8 mouse cellular contexts compared by ENCODE assay signal in the genomic region with DNA sequence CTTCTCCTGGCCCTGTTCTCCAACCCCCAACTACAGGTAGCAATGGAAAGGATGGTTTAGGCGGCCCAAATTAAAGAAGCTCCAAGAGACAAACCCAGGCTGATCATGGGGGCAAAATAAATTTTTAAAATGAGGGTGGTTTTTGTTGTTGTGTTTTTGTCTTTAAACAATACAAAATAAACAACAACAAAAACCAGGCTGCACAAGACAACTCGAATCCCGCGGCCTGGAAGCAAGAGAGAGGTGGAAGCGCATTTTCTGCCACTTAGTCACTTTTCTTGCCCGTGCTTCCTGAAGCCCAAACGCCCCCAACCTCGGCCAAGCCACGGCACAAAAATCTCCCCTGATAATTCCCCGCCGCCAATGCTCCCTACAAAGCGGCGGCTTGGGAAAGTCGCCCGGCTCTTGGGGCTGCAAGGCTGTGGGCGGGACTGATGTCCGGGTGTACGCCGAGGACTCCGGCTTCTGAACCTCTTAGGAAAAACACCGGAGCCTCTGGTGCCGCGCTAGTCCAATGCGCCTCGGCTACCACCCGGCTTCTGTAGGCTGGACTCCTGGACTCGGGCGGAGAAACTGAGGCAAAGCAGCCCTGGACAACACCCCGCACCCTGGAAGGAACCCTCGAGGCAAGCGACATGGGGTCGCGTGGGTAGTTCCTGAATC. TPM values are rescaled to one million over a fixed set of nuclear protein-coding genes. Genes with fewer than 3 reads are reported as not detected.
DNase-seq lines count a peak whose midpoint lies in the region; ATAC-seq and TF ChIP-seq lines count a peak whose summit lies in the region.

No protein-coding gene starts in this region.

- H3K27me3 ChIP-seq in kidney, adult 2 months (replicated peaks; ENCODE audit: control insufficient read depth, insufficient read depth, low read length): no peaks in the 10 kb centered on the region
- H3K27me3 ChIP-seq in cerebellum, adult 2 months (ENCODE audit: control insufficient read depth, insufficient read depth, low read length): no peaks in the 10 kb centered on the region
- H3K27me3 ChIP-seq in heart, embryonic 14.5 days (ENCODE audit: control insufficient read depth, insufficient read depth, low read length): peaks cover 97% of the 10 kb centered on the region
- peaks cover 30% of the 10 kb centered on the region for H3K27me3 ChIP-seq in lung, embryonic 16.5 days (ENCODE audit: control insufficient read depth, insufficient read depth, low read depth, low read length)

- no peak overlapping the region for H3K27ac ChIP-seq in kidney, adult 2 months (ENCODE audit: insufficient read depth, low read depth, low read length)
- H3K27ac ChIP-seq in cerebellum, adult 2 months (ENCODE audit: insufficient read depth, low read length): peak overlapping the region; percentile 92
- no peak overlapping the region for H3K27ac ChIP-seq in heart, embryonic 14.5 days (replicated peaks in 1 of 2; ENCODE audit: control insufficient read depth in 1 of 2, insufficient read depth in 1 of 2, low read depth in 2 of 2, low read length in 2 of 2)
- H3K27ac ChIP-seq in lung, embryonic 16.5 days (ENCODE audit: low read length): no peak overlapping the region

- ATAC-seq in heart, embryonic 14.5 days (ENCODE audit: insufficient number of reproducible peaks, insufficient read depth, low FRiP score, low read depth): no peak
- ATAC-seq in lung, embryonic 16.5 days (ENCODE audit: low read depth): 0 out of 2 replicates have a peak, but pooled peaks have one; percentile 13

- H3K9me3 ChIP-seq in heart, embryonic 14.5 days (ENCODE audit: control insufficient read depth, low read length): no peaks in the 10 kb centered on the region
- no peaks in the 10 kb centered on the region for H3K9me3 ChIP-seq in lung, embryonic 16.5 days (ENCODE audit: control insufficient read depth, low read length)

- TF ChIP-seq CTCF in kidney, adult 2 months (conservative IDR thresholded peaks at IDR 0.05; ENCODE audit: insufficient read depth, insufficient read length, low read depth, low read length): no peak
- no peak for TF ChIP-seq CTCF in cerebellum, adult 2 months (IDR thresholded peaks at IDR 0.05; ENCODE audit: borderline replicate concordance, insufficient read depth, low read depth, low read length)

- peak overlapping the region; percentile 50 for H3K4me2 ChIP-seq in heart, embryonic 14.5 days (ENCODE audit: low read length)
- peak overlapping the region; percentile 50 for H3K4me2 ChIP-seq in lung, embryonic 16.5 days (ENCODE audit: low read depth, low read length)

- 22% methylated on average over 33 of the region's 33 CpGs for WGBS in kidney, adult 2 months
- WGBS in cerebellum, adult 2 months: 7% methylated on average over 33 of the region's 33 CpGs
- 2% methylated on average over 33 of the region's 33 CpGs for WGBS in heart, embryonic 14.5 days
- WGBS in lung, embryonic 16.5 days: 10% methylated on average over 33 of the region's 33 CpGs

- no peaks in the 10 kb centered on the region for H3K36me3 ChIP-seq in kidney, adult 2 months (ENCODE audit: control insufficient read depth, insufficient read depth, low read length)
- no peaks in the 10 kb centered on the region for H3K36me3 ChIP-seq in heart, embryonic 14.5 days (ENCODE audit: control insufficient read depth, insufficient read depth, low read length)
- H3K36me3 ChIP-seq in lung, embryonic 16.5 days (ENCODE audit: control insufficient read depth, insufficient read depth, low read length): no peaks in the 10 kb centered on the region

- DNase-seq in kidney, adult 2 months: peak; percentile 30
- no peak for DNase-seq in kidney, adult 9 months
- peak in 1 of 2 experiments; percentile 77 for DNase-seq in cerebellum, adult 2 months
- no peak for DNase-seq in B cell, adult 2 months
- no peak for DNase-seq in spleen, postnatal 14 days (ENCODE audit: low spot score in 2 of 2)
- DNase-seq in adipocyte (ENCODE audit: low spot score): no peak

- H3K9ac ChIP-seq in heart, embryonic 14.5 days (ENCODE audit: low read length): no peak overlapping the region
- H3K9ac ChIP-seq in lung, embryonic 16.5 days (ENCODE audit: low read length): peak overlapping the region; percentile 47

- TF ChIP-seq POLR2A in kidney, adult 2 months (IDR thresholded peaks at IDR 0.05; ENCODE audit: low read depth, low read length): no peak
- no peak for TF ChIP-seq POLR2A in cerebellum, adult 2 months (IDR thresholded peaks at IDR 0.05; ENCODE audit: borderline replicate concordance, insufficient read depth, low read length)

- no peak overlapping the region for H3K4me3 ChIP-seq in kidney, adult 2 months (ENCODE audit: insufficient read depth, low read depth, low read length)
- H3K4me3 ChIP-seq in cerebellum, adult 2 months (replicated peaks; ENCODE audit: insufficient read depth, low read depth, low read length): peak overlapping the region; percentile 64
- peak overlapping the region; percentile 3 to 21 for H3K4me3 ChIP-seq in heart, embryonic 14.5 days (ENCODE audit: control insufficient read depth in 1 of 2, insufficient read depth in 1 of 2, low read depth in 1 of 2, low read length in 2 of 2)
- H3K4me3 ChIP-seq in lung, embryonic 16.5 days (ENCODE audit: low read length): peak overlapping the region; percentile 33

- H3K4me1 ChIP-seq in kidney, adult 2 months (ENCODE audit: control insufficient read depth, insufficient read depth, low read length): peaks cover 13% of the 10 kb centered on the region; the same call in 1 of the 2 replicates
- H3K4me1 ChIP-seq in cerebellum, adult 2 months (ENCODE audit: control insufficient read depth, insufficient read depth, low read length): peaks cover 68% of the 10 kb centered on the region
- peaks cover 30 to 60% of the 10 kb centered on the region in 2 experiments for H3K4me1 ChIP-seq in heart, embryonic 14.5 days (ENCODE audit: control insufficient read depth in 2 of 2, insufficient read depth in 2 of 2, low read length in 2 of 2)
- H3K4me1 ChIP-seq in lung, embryonic 16.5 days (replicated peaks; ENCODE audit: control insufficient read depth, insufficient read depth, low read length): peaks cover 70% of the 10 kb centered on the region

RNA-seq across cellular contexts. Expression of gene Nfix, which starts 16.1 kb away (rescaled TPM):
- polyA plus RNA-seq in kidney, adult 2 months (2012; rRNA removed): 17.7 and 22.1 TPM in 2 replicates
- 98.5 and 105 TPM in 2 replicates for polyA plus RNA-seq in cerebellum, adult 2 months (2012; rRNA removed)
- polyA plus RNA-seq in heart, embryonic 14.5 days (2014; fragmentation: Nextera tagmentation; extraction: Ambion mirVana): 16.3 and 16.8 TPM in 2 replicates
- polyA plus RNA-seq in lung, embryonic 16.5 days (2015; fragmentation: Nextera tagmentation; extraction: Ambion mirVana): 43.9 and 44.6 TPM in 2 replicates

RNA-seq across cellular contexts. Expression of gene Dand5, which starts 38.6 kb away (rescaled TPM):
- polyA plus RNA-seq in kidney, adult 2 months (2012; rRNA removed): 4.4 and 4.5 TPM in 2 replicates
- 16.1 and 16.2 TPM in 2 replicates for polyA plus RNA-seq in cerebellum, adult 2 months (2012; rRNA removed)
- 5.9 and 6.6 TPM in 2 replicates for polyA plus RNA-seq in heart, embryonic 14.5 days (2014; fragmentation: Nextera tagmentation; extraction: Ambion mirVana)
- polyA plus RNA-seq in lung, embryonic 16.5 days (2015; fragmentation: Nextera tagmentation; extraction: Ambion mirVana): 6.3 and 6.5 TPM in 2 replicates

RNA-seq across cellular contexts. Expression of gene Gadd45gip1, which starts 47.3 kb away (rescaled TPM):
- polyA plus RNA-seq in kidney, adult 2 months (2012; rRNA removed): 24.2 and 41.0 TPM in 2 replicates
- 45.3 and 45.5 TPM in 2 replicates for polyA plus RNA-seq in cerebellum, adult 2 months (2012; rRNA removed)
- 49.9 and 53.0 TPM in 2 replicates for polyA plus RNA-seq in heart, embryonic 14.5 days (2014; fragmentation: Nextera tagmentation; extraction: Ambion mirVana)
- 38.6 and 43.0 TPM in 2 replicates for polyA plus RNA-seq in lung, embryonic 16.5 days (2015; fragmentation: Nextera tagmentation; extraction: Ambion mirVana)

RNA-seq across cellular contexts. Expression of gene Rad23a, which starts 56.4 kb away (rescaled TPM):
- 73.0 TPM in 2 replicates for polyA plus RNA-seq in kidney, adult 2 months (2012; rRNA removed)
- 117 and 120 TPM in 2 replicates for polyA plus RNA-seq in cerebellum, adult 2 months (2012; rRNA removed)
- 122 and 125 TPM in 2 replicates for polyA plus RNA-seq in heart, embryonic 14.5 days (2014; fragmentation: Nextera tagmentation; extraction: Ambion mirVana)
- 110 and 120 TPM in 2 replicates for polyA plus RNA-seq in lung, embryonic 16.5 days (2015; fragmentation: Nextera tagmentation; extraction: Ambion mirVana)
